Mouse (Mus musculus): Measurements from ENCODE around the gene Mrgprb3. TPM values are rescaled to one million over a fixed set of nuclear protein-coding genes. Genes with fewer than 3 reads are reported as not detected.

The Mrgprb3 gene
- polyA plus RNA-seq (2014; fragmentation: Illumina TruSeq; extraction: RNeasy Lipid Tissue Mini Kit (QIAGEN cat#74804); ENCODE audit: low read depth, low replicate concordance), result not detected

DNA sequence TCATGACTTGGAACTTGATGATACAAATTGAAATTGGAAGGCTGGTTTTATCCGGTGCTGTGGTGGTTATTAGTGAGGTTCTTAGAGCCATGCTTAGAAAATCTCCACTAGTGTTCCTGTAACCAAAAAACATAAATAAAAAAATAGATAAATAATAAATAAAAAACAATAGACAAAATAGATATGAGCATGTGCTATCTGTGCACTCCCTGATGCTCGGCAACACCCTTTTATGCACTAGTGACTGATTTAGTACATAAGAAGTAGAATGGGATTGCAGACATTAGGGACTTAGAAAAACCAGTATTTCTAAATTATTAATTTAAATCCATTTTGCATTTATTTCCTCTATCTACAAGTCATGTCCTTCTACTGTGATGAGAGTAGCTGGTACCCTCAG lies at the start of gene Mrgprb3:
Gene Mrgprb3 (minus strand): TSS at position 101 of the 400 bp plus-strand sequence.

Other genes starting within 250 kb of the Mrgprb3 start
- gene Mrgprb1, start 187.5 kb downstream of the Mrgprb3 start, polyA plus RNA-seq (2014; fragmentation: Illumina TruSeq; extraction: RNeasy Lipid Tissue Mini Kit (QIAGEN cat#74804); ENCODE audit: low read depth, low replicate concordance), result 0.52 TPM
- gene Mrgprx2, start 144.5 kb downstream of the Mrgprb3 start, polyA plus RNA-seq (2014; fragmentation: Illumina TruSeq; extraction: RNeasy Lipid Tissue Mini Kit (QIAGEN cat#74804); ENCODE audit: low read depth, low replicate concordance), result 0.23 TPM
- gene Mrgprb2, start 85.7 kb downstream of the Mrgprb3 start, polyA plus RNA-seq (2014; fragmentation: Illumina TruSeq; extraction: RNeasy Lipid Tissue Mini Kit (QIAGEN cat#74804); ENCODE audit: low read depth, low replicate concordance), result 0.47 TPM
- gene Zdhhc13, start 145.2 kb upstream of the Mrgprb3 start, polyA plus RNA-seq (2014; fragmentation: Illumina TruSeq; extraction: RNeasy Lipid Tissue Mini Kit (QIAGEN cat#74804); ENCODE audit: low read depth, low replicate concordance), result 25.0 TPM
- gene Csrp3, start 204.2 kb upstream of the Mrgprb3 start, polyA plus RNA-seq (2014; fragmentation: Illumina TruSeq; extraction: RNeasy Lipid Tissue Mini Kit (QIAGEN cat#74804); ENCODE audit: low read depth, low replicate concordance), result not detected
- 1.8 TPM for gene E2f8, start 237.8 kb upstream of the Mrgprb3 start, polyA plus RNA-seq (2014; fragmentation: Illumina TruSeq; extraction: RNeasy Lipid Tissue Mini Kit (QIAGEN cat#74804); ENCODE audit: low read depth, low replicate concordance)